Mouse (Mus musculus) G1E (cell line): Measurements from ENCODE around the gene Ankrd31.

ENCODE experiments used
- CTCF ChIP-seq: IDR thresholded peaks from 2 replicates; pipeline ENCODE4 v1.5.1; 2012; ENCODE audit warnings: low read depth, low read length, inconsistent platforms, mixed read lengths
- GATA1 ChIP-seq: IDR thresholded peaks from 2 replicates; pipeline ENCODE4 v1.6.1; 2012; ENCODE audit warnings: borderline replicate concordance, low read length, inconsistent platforms, mixed read lengths
- POLR2AphosphoS5 ChIP-seq: IDR thresholded peaks from 2 replicates; pipeline ENCODE4 v1.6.1; 2012; ENCODE audit warnings: low read depth, low read length, inconsistent platforms; ENCODE audit not compliant: insufficient replicate concordance

- TF ChIP-seq CTCF (no peak), GATA1 (no peak), POLR2AphosphoS5 (no peak)
Measured at GRCm38 (mm10) chr13:96923999-96924961, 176.2 kb downstream of the Ankrd31 start, which contains the start of gene Gcnt4.
